Mouse (Mus musculus) leukemia stem cell, adult 10-12 weeks (primary cell): ENCODE measurements around the gene Lrrc59. TPM values are rescaled to one million over a fixed set of nuclear protein-coding genes. Genes with fewer than 3 reads are reported as not detected.

Experiments
- polyA plus RNA-seq: library from polyadenylated mRNA; stranded (reverse); fragments of >175 nt; gene quantifications from 2 replicates; pipeline ENCODE4 v1.2.3, GENCODE M21; 2012; ENCODE audit warnings: low replicate concordance

Lrrc59 gene
- polyA plus RNA-seq: 108 and 211 TPM in 2 replicates

GRCm38 (mm10) chr11:94629199-94629883, at the start of gene Lrrc59:
Lrrc59 (plus strand) TSS chr11:94629767.

DNA sequence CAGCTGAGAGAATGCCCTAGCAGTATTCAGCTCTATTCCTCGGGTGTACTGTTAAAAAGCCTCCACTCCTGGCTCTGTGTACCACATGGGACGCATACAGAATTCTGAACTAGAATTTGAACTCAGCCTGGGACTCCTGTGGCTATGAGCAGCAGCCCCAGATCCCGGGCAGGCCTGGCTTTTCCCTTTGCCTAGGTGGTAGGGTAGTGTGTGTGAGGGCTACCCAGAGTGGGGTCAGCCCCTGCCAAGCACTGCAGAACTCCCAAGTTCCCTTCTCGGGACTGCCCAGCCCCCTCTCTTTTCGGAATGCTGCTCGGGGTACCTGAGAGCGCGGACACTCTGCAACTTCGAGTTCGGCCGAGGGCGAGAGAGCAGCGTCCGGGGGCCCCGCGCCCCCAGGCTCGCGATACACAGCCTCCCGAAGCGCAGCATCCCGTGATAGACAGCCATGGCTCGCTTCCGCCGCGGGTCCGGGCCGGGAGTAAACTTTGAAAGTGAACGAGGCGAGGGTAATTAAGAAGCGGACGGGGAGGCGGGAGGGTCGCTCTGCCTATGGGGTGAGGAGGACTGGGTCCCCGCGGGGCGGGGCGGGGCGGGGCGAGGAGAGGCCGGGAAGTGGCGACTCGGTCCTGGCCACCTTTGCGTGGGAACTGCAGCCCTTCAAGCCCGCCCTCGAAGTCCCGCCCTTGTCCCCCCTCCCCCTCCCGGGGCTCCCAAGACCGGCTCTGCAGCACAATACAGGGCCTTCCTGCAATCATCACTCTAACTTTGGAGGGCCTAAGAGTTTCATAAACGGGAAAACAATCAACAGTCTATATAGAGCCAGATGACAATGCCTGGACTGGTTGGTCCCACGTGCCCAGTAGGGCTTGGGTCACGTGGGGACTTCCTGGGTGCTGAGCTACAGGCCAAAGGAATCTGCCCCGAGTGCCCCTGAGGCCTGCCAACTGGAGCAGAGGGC, 28.0 kb upstream of the Lrrc59 start, which contains the start of gene Acsf2:
Gene Acsf2, minus strand, starts transcription at position 551 of the 961 bp plus-strand sequence.

DNA sequence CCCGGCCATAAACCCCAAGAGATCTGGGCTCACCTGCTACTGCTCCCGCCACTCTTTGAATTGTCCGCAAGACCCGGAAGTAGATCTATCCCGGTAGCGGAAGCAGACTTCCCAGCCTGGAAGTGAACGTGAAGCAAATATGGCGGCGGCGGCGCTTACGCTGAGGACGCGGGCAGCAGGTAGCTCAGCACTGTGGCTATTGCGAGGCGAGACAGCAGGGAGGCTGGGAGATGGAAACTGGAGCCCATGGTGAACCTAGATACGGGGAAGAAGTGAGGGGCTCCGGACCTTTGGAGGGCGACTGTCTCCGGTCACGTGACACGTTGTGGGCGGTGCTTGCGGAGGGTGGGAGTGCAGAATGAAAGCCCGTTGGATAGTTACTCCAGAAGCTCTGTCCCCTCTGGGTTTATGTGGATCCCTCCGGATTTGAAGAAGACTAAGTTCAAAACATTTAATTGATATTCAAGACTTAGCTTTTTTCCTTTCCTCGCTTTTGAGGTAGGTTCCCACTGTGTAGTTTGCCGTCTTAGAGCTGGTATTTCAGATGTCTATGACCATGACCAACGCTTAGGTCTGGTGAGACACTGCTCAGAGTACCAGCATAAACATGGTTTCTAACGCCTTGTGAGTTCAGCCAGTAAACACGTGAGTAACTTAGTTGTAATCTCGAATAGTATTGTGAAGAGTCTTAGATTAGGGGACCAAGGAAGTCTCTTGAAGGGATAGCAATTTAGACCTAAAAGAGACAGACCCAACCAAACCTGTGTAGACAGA, 24.3 kb downstream of the Lrrc59 start, which contains the start of the genes Mrpl27 and Eme1:
Gene Mrpl27, plus strand, starts transcription at position 105 of the 774 bp plus-strand sequence.
Gene Eme1, minus strand, starts transcription at position 302 of the 774 bp plus-strand sequence.

DNA sequence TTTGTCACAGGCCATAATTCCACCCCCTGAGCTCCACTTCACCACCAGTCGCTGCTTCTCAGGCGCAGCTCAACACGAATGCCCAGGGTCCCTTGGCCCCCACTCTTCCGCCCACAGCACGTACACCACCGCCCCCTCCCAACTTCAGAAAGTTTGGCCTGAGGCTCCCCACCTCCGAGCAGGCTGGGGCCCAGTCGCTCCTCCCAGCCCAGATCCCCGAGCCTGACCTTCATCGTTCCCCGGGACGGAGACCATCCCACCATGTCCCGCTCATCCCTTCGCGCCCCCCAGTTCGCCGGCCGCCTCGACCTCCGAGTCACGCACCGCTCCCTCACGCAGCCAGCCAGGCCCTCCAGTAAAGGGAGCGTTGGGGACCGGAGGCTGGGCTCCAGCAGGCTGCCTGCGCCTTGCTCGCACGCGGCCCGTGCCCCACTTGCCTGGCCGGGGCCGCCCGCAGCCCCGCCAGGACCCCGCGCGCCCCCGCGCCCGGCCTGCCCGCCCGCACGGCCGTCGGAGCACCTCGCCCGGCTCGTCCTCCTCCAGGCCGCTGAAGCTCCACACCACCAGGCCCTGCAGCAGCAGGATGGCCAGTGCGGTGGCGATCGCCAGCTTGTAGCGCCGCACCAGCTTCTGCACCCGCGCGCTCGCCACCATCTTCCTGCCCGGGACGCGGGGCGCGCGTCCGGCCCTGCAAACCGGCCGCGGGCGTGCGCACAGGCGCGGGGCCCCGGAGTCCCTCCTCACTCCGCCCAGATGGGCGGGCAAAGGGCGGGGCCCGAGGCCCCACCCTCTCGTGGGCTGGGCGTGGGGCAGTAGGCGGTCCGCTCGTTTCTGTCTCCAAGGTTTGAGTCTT, 47.4 kb downstream of the Lrrc59 start, which contains the start of gene Xylt2:
Gene Xylt2, minus strand, starts transcription at position 762 of the 853 bp plus-strand sequence.

Other genes with a start within 250 kb of the Lrrc59 start
- 2.4 and 6.9 TPM in 2 replicates for gene Abcc3, start 236.8 kb upstream of the Lrrc59 start, polyA plus RNA-seq
- gene Cacna1g, start 155.6 kb upstream of the Lrrc59 start, polyA plus RNA-seq: 10.0 and 13.3 TPM in 2 replicates
- gene Spata20, start 143.6 kb upstream of the Lrrc59 start, polyA plus RNA-seq: not detected in 2 replicates
- not detected in 2 replicates for gene Epn3, start 129.8 kb upstream of the Lrrc59 start, polyA plus RNA-seq
- not detected in 2 replicates for gene Mycbpap, start 108.0 kb upstream of the Lrrc59 start, polyA plus RNA-seq
- 0.38 and 0.81 TPM in 2 replicates for gene Rsad1, start 80.5 kb upstream of the Lrrc59 start, polyA plus RNA-seq
- gene Chad, start 64.7 kb upstream of the Lrrc59 start, polyA plus RNA-seq: 0.27 TPM in 1 of 2 replicates, not detected in the other
- 52.4 and 61.1 TPM in 2 replicates for gene Acsf2, start 27.9 kb upstream of the Lrrc59 start, polyA plus RNA-seq
- gene Mrpl27, start 24.0 kb downstream of the Lrrc59 start, polyA plus RNA-seq: 24.1 and 26.9 TPM in 2 replicates
- gene Eme1, start 24.2 kb downstream of the Lrrc59 start, polyA plus RNA-seq: 3.7 and 12.1 TPM in 2 replicates
- gene Xylt2, start 47.7 kb downstream of the Lrrc59 start, polyA plus RNA-seq: 11.8 and 17.3 TPM in 2 replicates
- not detected in 2 replicates for gene Gm11541, start 74.7 kb downstream of the Lrrc59 start, polyA plus RNA-seq
- gene Cdc34b, start 112.0 kb downstream of the Lrrc59 start, polyA plus RNA-seq: not detected in 2 replicates
- not detected in 2 replicates for gene Tmem92, start 152.9 kb downstream of the Lrrc59 start, polyA plus RNA-seq